Mouse (Mus musculus) thymus, adult 2 months (tissue): ENCODE measurements around the gene Spats2l. TPM values are rescaled to one million over a fixed set of nuclear protein-coding genes. Genes with fewer than 3 reads are reported as not detected.
A peak's percentile ranks its signal among the peaks of the same experiment; 100 is the strongest.

Source experiments
- DNase-seq: peaks from one replicate; pipeline ENCODE4 v3.0.0; 2021
- H3K27ac ChIP-seq: fragments of 200-500 bp; 2 replicates; pipeline ENCODE4 v1.5.1; 2012; ENCODE audit warnings: low read length, control low read depth; ENCODE audit not compliant: control insufficient read depth, insufficient read depth
- H3K27me3 ChIP-seq: fragments of 200-500 bp; 2 replicates; pipeline ENCODE4 v1.6.1; 2012; ENCODE audit warnings: mild to moderate bottlenecking, low read length, moderate library complexity, mixed read lengths; ENCODE audit not compliant: control insufficient read depth, insufficient read depth
- H3K36me3 ChIP-seq: fragments of 200-500 bp; 2 replicates; pipeline ENCODE4 v1.6.1; 2012; ENCODE audit warnings: mild to moderate bottlenecking, low read length, moderate library complexity; ENCODE audit not compliant: control insufficient read depth, insufficient read depth
- H3K4me1 ChIP-seq: fragments of 200-500 bp; replicated peaks from 2 replicates; pipeline ENCODE4 v1.6.1; 2012; ENCODE audit warnings: low read length; ENCODE audit not compliant: control insufficient read depth, insufficient read depth
- H3K4me3 ChIP-seq: fragments of 200-500 bp; 2 replicates; pipeline ENCODE4 v1.5.1; 2012; ENCODE audit warnings: mild to moderate bottlenecking, low read length, control low read depth, moderate library complexity; ENCODE audit not compliant: control insufficient read depth, insufficient read depth
- CTCF ChIP-seq: fragments of 200-500 bp; IDR thresholded peaks from 2 replicates; pipeline ENCODE4 v1.5.1; 2012; ENCODE audit warnings: mild to moderate bottlenecking, control low read depth, low read length, moderate library complexity, borderline replicate concordance; ENCODE audit not compliant: control insufficient read depth, poor library complexity, insufficient read depth; ENCODE audit errors: extremely low read depth
- POLR2A ChIP-seq: fragments of 200-500 bp; IDR thresholded peaks from 2 replicates; pipeline ENCODE4 v1.6.1; 2012; ENCODE audit warnings: mild to moderate bottlenecking, low read length, control low read depth, moderate library complexity; ENCODE audit not compliant: control insufficient read depth, poor library complexity, insufficient read depth; ENCODE audit errors: extremely low read depth
- WGBS: fragments of 180-500 bp; shearing (Covaris S2); methylation state at CpG from one replicate; pipeline ENCODE4 v1.1.7; 2018; 5-methylcytosine and 5-hydroxymethylcytosine counted together
- polyA plus RNA-seq: library from polyadenylated mRNA; depleted of rRNA; stranded (reverse); fragments of >200 nt; gene quantifications from 2 replicates; pipeline ENCODE4 v1.2.3, GENCODE M21; 2012

Gene Spats2l
- polyA plus RNA-seq, 1 experiment, result 6.1 TPM

DNA sequence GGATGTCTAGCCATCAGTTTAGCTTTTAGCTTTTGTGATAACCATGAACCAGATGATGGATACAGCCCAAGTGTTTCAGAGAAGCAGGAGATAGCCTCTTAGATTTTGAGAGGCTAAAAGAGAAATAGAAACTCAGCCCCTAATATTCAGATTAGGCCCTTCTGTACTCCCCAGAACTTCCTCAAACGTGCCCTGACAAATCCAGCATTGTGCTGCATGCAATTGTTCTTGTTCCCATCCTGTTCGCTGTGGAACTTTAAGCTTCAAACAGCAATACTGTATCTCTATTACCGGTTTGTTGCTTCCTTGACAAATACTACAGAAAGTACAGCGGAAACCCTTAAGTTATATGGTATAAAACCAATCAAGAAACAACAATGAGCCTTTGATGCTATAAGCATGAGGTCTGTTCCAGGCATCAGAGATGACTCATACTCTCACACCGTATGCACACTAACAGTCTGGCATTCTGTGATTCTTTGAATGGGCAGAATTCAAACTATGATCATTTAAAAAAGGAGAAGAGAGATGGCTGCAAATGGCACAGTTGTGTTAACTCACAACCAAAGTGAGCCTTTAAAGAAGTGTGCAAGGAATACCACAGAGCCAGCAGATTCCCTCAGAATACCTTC, 62.8 kb downstream of the Spats2l start:
- H3K36me3 ChIP-seq, result no peaks in the 10 kb centered on the region
- WGBS, result 75% methylated on average over 5 of the region's 5 CpGs

DNA sequence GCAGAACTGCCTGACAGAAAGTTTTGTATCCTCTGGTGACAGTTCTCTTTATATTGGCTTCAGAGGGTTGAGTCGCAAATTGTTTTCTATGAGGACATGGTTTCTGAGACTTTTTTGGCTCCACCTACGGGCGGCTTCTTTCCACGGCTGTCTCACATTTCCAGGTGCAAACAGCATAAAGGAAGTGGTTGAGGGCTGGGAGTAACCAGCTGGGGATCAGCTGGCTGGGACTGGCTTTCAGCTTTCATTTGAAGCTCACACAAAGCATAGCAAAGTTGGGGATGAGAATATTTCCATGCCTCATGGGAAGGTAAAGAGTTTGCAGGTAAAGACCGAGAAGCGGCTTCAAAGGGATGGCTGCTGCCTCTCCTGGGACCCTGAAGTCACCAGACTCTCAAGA, 65.9 kb downstream of the Spats2l start:
- TF ChIP-seq CTCF (no peak), POLR2A (0 out of 2 replicates have a peak, but pooled peaks have one; percentile 29)
- peak; percentile 83 for DNase-seq
- Histone ChIP-seq H3K36me3 (no peaks in the 10 kb centered on the region), H3K27ac (peak overlapping the region; percentile 100), H3K27me3 (no peaks in the 10 kb centered on the region), H3K4me1 (peaks cover 36% of the 10 kb centered on the region), H3K4me3 (peak overlapping the region; percentile 39)
- 5% methylated on average over 6 of the region's 6 CpGs for WGBS

More for the DNA sequence above, 62.8 kb downstream of the Spats2l start:
- no peaks in the 10 kb centered on the region for H3K27me3 ChIP-seq
- H3K27ac ChIP-seq, result no peak overlapping the region
- peaks cover 20% of the 10 kb centered on the region for H3K4me1 ChIP-seq
- TF ChIP-seq POLR2A, result no peak
- no peak for TF ChIP-seq CTCF
- no peak for DNase-seq
- H3K4me3 ChIP-seq, result no peak overlapping the region

DNA sequence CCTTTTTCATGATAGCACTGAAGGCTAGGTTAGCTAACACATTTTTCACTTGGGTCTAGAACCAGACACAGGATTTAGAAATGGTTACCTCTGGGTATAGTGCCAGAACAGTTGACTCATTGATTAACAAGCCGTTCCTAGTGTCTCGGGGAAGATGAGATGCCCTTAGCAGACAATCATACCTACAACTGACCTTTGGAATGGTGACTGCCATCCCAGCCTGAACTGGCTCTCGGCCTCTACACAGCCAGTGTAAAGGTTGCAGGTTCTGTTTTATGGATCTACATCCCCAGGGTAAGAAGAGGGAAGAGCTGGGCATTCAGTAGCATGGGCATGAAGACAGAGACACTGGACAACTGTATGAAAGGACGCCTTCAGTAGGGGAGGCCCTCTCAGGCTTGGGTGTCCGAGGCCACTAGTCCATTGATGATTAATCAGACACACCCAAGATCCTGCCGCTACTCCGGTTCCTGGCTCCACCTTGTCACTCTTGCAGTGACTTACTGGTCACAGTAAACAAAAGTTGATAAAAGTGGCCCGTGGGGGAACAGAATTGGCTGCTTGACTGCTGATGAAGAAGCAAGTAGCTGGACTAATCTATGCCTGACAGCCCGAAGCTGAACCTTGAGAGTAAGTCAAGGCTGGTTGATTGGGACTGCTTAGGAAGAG, 71.2 kb downstream of the Spats2l start:
- WGBS, result 95% methylated on average over 9 of the region's 9 CpGs
- DNase-seq, result no peak
- H3K27me3 ChIP-seq, result no peaks in the 10 kb centered on the region
- H3K4me3 ChIP-seq, result no peak overlapping the region
- no peak for TF ChIP-seq CTCF
- H3K27ac ChIP-seq, result no peak overlapping the region
- peaks cover 24% of the 10 kb centered on the region for H3K4me1 ChIP-seq
- no peaks in the 10 kb centered on the region for H3K36me3 ChIP-seq

DNA sequence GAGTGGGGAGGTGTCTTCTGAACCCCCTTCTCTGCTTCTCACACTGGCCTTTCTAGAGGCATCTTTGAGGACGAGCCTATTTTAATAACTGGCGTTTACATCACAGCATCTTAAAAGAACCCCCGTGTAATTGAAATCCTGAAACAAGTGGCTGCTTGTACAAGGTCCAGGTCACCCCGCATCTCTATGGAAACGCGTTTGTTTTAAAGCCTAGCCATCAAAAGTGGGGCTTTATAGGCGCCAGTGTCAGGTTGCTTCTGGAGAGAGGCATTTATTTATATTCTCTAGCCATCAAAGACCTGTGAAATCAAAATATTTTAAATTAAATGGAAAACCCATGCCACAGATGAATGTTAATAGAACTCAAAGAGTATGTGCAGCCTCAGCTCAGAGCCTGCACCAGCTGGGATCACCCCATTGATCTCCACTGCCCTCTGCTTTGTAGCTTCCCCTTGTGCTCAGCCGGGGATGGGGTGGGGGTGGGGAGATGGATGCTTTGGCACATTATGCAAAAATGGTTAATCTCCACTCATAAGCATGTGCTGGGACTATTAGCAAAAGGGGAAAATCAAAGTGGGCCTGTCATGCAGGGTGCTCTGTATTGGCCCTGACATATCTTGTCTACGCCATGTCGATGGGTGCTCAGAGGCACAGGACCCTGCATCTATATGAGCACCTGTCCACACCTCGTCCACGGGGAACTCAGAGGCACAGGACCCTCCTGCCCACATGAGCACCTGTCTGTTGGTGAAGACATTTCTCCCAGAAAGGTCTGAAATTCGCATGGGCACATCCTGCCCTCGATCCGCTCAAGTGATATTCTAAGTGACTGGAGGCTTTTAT, 73.1 kb downstream of the Spats2l start:
- no peaks in the 10 kb centered on the region for H3K27me3 ChIP-seq
- H3K36me3 ChIP-seq, result no peaks in the 10 kb centered on the region
- peaks cover 15% of the 10 kb centered on the region for H3K4me1 ChIP-seq
- DNase-seq, result no peak
- 94% methylated on average over 15 of the region's 15 CpGs for WGBS
- H3K4me3 ChIP-seq, result no peak overlapping the region
- TF ChIP-seq CTCF (no peak), POLR2A (no peak)
- no peak overlapping the region for H3K27ac ChIP-seq

DNA sequence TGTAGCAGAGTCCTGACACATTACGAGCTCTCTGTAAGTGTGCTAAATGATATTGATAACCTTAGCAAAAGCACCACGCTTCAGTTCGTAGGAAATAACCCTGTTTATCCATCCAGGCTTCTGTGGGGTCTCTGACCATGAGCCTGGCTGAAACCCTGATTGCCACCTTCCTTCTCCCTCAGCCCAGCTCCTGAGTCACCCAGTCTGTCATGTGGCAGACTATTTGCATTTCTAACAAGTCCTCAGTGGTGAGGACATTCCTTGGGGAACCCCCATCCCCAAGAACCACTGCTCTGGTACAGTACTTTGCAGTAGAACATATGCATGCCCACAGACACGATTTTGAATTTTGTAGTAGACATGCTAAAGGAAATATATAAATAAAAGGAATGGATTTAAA, 75.1 kb downstream of the Spats2l start:
- DNase-seq, result no peak
- Histone ChIP-seq H3K4me3 (no peak overlapping the region), H3K27ac (no peak overlapping the region), H3K27me3 (no peaks in the 10 kb centered on the region), H3K36me3 (no peaks in the 10 kb centered on the region), H3K4me1 (peaks cover 4% of the 10 kb centered on the region)
- TF ChIP-seq POLR2A (no peak), CTCF (no peak)
- WGBS, result 86% methylated on average over 4 of the region's 4 CpGs

DNA sequence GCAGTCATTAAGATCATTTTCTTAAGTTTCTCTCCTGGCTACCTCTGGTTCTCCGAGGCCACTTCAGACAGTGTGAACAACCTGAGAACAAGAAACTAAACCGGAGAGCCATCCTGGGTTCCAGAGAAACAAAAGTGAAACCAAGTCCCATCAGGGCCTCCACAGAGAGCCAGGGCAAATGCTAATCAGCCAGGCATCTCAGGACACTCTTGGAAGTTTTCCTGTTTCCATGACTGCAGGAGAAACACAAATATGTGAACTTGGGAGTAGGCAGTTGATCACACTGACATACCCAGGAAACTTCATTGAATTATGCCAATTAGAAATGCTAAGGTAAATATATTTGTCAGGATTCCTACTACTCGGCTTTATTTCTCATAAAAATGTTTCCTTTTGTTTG, 76.0 kb downstream of the Spats2l start:
- TF ChIP-seq POLR2A, result no peak
- no peak for TF ChIP-seq CTCF
- H3K4me1 ChIP-seq, result peaks cover 4% of the 10 kb centered on the region
- no peak overlapping the region for H3K27ac ChIP-seq
- DNase-seq, result no peak
- 70% methylated on average over 3 of the region's 3 CpGs for WGBS
- H3K27me3 ChIP-seq, result no peaks in the 10 kb centered on the region
- no peak overlapping the region for H3K4me3 ChIP-seq
- H3K36me3 ChIP-seq, result no peaks in the 10 kb centered on the region
